Mouse (Mus musculus) small intestine, adult 2 months (tissue): ENCODE results near the gene Dhx36.

Experiments used
- CTCF ChIP-seq: fragments of 200-500 bp; IDR thresholded peaks from 2 replicates; pipeline ENCODE4 v1.5.1; 2012; ENCODE audit warnings: low read depth, mild to moderate bottlenecking, control low read depth, inconsistent platforms, low read length, moderate library complexity, mixed read lengths; ENCODE audit not compliant: insufficient replicate concordance, insufficient read length; ENCODE audit errors: extremely low read depth
- POLR2A ChIP-seq: fragments of 200-500 bp; IDR thresholded peaks from 2 replicates; pipeline ENCODE4 v1.6.1; 2012; ENCODE audit warnings: low read depth, mild to moderate bottlenecking, control low read depth, inconsistent platforms, low read length, moderate library complexity

GRCm38 (mm10) chr3:62507206-62507647 is 423 bp upstream of the Dhx36 start:
- TF ChIP-seq CTCF (no peak), POLR2A (no peak)
